Mouse (Mus musculus): Measurements from ENCODE around the gene Upk3b.

The Upk3b gene

GRCm38 (mm10) chr5:136038258-136039214, at the start of gene Upk3b:
Upk3b (plus strand) TSS chr5:136038496.
- DNase-seq, result no peak

DNA sequence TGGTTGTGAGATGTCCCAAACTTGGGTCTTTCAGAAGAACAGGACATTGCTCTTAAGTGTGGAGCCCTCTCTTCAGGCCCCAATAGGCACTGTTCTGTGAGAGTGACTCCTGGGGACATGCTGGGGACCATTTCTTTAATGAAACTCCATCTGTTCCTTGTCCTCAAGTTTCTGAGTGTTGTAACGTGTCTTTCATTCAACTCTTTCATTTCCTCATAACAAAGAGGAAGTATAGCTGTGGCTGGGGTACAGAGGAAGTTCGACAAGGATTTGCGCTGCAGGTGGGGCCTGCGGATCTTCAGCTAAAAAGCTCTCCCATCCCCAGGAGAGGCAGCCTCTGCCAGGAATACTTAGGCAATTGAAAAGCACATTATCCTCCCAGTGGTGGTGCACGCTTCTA, 47.7 kb upstream of the Upk3b start:
- peak; percentile 58 to 63 for DNase-seq

- no peak for DNase-seq
Observed at GRCm38 (mm10) chr5:135993381-135993965, 44.8 kb upstream of the Upk3b start.

- peak in 1 of 2 experiments; percentile 10 for DNase-seq
Observed at GRCm38 (mm10) chr5:135994335-135994724, 44.0 kb upstream of the Upk3b start.

DNA sequence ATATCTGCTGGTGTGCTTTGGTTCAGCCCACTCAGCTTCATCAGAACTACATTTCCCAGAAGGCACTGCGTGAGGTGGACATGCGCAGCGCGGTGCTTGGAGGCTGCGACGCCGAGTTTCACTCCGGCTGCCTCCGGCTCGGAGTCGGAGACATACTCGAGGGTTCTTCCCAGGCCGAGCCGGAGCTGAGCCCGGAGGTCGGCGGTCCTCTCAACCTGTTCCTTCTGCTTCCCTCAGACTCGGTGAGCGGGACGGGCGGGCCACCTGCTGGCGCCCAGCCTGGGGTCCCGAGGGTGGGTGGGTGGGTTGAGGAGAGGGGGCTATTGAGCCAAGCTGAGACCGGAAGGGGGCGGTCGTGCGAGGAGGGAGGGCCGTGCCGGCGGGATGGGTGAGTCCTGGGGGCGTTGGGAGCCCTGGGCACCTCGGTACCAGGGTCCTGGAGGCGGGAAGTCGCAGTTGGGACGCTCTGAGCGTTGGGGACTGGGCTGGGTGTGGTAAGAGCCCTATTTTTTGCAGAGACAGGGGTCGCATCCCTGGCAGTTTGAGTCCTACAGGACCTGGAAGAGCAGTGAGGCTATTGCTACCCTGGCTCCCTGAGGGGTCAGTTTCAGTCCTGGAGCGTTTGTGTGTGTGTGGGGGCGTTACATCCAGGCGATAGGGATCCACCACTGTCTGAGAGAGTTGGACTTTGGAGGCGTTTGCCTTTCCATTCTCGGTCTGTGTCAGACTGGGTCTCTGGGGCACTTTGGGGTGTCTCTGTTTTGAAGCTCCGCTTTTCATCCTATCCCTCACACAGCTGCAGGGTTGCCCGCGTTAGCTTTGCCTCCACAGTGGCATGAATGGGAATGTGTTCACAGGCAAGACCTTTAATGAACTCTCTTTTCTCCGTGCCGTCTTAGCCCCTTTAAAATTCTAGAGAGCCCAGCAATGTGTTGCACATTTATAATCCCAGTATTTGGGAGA, 43.3 kb upstream of the Upk3b start, which contains the start of gene Dtx2:
TSS of gene Dtx2 (plus strand) at position 76 of the 963 bp plus-strand sequence.
- peak; percentile 91 to 92 for DNase-seq

- no peak for DNase-seq
Observed at GRCm38 (mm10) chr5:135996162-135996561, 42.1 kb upstream of the Upk3b start.

DNA sequence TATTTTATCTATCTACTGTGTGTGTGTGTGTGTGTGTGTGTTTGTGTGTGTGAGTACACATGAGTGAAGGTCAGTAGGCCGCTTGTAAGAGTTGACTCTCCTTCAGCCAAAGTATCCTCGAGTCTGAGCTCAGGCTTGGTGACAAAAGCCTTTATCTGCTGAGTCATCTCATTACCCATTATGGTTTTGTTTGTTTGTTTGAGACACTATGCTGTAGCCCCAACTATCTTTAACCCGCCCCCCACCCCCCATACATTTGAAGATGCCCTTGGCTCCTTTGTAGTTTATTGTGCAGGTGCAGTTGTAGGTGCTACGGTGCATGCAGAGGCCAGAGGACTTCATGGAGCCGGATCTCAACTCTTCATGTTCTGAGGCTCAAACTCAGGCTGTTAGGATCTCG, 37.1 kb upstream of the Upk3b start:
- no peak for DNase-seq

GRCm38 (mm10) chr5:136002325-136002724, 36.0 kb upstream of the Upk3b start:
- DNase-seq, result no peak

DNA sequence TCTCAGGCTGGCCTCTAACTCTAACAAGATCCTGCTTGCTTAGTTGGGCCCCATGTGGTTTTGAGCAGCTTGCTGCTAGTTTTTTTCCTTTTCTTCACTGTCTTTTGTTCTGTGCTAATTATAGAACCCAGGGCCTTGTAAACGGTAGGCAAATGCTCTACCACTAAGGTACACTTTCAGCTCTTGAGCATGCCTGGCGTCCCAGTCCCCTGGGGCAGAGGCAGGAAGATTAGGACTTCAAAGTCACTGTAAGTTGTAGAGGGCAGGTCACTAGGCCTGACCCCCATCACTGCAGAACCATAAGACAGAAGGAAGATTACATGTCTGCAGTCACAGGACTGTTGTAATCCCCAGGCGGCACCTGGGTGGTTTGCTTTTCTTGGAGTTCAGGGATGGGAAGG, 35.5 kb upstream of the Upk3b start:
- DNase-seq, result no peak

DNA sequence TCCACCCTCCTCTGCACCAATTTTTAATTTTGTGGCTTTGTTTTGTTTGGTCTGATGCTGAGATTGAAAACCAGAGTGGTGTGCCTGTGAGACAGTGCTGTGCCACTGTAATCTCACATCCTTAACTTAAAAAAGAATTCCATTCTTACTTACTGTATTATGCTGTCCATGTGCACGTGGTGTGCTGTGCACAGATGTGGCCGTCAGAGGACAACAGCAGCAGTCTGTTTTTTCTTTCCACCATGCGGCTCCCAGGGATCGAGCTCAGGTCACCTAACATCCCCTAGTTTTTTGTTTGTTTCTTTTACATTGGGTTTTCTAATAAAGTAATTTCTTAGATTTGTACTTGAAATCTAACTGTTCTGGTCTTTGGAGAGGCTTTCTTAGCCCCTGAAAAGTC, 33.8 kb upstream of the Upk3b start:
- no peak for DNase-seq

GRCm38 (mm10) chr5:136007745-136008144, 30.6 kb upstream of the Upk3b start:
- DNase-seq, result no peak

- no peak for DNase-seq
Observed at GRCm38 (mm10) chr5:136014877-136015276, 23.4 kb upstream of the Upk3b start.

- no peak for DNase-seq
Observed at GRCm38 (mm10) chr5:136015586-136015985, 22.7 kb upstream of the Upk3b start.

DNA sequence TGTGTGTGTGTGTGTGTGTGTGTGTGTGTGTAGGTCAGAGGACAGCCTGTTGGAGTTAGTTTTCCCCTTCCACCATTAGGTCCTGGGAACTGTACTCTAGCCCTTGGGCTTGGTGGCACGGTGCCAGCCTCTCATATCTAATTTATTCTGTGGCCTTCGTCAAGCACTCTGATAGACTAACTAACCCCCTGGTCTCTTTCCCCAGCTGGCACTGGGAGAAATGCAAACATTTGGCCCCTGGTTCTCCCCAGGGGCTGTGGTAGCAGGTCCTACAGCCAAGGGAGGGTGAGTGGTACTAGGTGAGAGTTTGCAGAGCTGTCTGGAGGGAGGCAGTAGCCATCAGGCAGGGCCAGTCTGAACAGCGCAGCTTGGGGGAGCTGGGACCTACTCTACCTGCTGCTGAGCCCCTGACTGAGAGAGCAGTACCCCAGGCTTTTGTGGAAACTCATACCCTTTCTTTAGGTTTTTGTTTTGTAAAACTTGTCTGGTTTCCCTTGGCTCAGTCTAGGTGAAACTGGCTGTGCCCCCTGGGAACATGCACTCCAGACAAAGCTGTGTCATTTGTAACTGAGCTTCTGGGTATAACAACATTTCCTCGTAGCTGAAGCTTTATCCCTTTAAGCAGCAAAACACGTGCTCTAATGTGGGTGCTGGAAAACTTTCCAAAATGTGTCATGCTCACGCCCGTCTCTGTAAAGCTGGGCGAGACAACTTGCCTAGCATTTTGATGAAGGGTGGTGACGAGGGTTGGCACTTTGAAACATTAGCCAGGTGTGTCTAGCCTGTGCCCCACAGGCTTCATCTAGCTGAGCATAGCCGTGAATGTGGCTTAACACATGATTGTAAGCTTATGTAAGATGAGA, 22.1 kb upstream of the Upk3b start:
- no peak for DNase-seq

DNA sequence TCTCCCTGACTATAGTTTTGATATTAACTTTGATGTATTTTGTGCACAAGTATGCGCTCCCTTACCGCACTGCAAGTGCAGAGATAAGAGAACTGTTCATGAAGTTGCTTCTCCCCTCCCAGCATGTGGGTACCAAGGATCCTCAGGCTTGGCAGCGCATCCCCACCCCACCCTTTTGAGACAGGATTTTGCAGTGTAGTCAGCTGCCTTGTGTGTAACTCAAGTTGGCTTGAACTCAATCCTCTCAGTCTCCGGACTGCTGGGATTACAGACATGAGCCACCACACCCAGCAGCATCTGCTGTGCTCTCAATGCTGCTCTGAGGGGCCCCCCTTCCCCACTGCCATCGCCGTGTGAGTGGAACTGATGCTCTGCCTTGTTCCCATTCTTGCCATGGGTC, 21.0 kb upstream of the Upk3b start:
- no peak for DNase-seq

DNA sequence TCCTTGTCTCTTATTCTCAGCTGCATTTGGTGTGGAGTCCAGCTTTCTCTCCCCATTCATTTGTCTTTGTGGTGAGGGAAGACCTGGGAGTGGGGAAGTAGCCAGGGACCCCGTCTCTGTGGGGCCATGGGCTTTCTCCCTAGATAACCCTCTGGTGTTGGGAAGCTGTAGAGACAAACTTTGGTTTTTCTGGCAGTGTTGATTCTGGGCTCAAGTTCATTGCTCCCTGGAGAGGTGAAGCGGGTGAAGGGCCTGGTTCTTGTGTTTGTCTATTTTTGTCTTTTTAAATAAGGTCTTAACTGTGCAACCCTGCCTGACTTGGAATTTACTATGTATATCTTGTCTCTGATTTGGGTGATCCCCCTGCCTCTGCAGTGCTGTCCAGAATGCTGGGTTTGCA, 19.6 kb upstream of the Upk3b start:
- DNase-seq, result no peak

DNA sequence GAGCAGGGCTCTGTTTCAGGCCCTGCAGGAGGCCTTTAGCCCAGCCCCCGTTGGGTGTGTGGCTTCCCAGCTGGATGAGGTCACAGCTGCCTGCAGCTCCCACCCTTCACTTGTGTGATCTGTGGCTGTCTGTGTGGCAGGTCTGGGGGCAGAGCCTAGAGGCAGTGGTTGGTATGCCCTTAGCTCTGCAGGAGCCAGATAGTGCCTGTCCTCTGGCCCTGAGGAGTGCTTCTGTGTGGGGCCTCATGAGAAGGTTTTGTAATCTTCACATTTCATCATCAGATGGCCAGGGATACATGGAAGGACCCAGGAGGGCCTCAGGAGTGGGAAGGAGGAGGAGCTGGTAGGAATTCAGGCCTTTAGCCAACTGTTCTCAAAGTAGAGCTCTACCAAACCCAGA, 18.4 kb upstream of the Upk3b start:
- no peak for DNase-seq

DNA sequence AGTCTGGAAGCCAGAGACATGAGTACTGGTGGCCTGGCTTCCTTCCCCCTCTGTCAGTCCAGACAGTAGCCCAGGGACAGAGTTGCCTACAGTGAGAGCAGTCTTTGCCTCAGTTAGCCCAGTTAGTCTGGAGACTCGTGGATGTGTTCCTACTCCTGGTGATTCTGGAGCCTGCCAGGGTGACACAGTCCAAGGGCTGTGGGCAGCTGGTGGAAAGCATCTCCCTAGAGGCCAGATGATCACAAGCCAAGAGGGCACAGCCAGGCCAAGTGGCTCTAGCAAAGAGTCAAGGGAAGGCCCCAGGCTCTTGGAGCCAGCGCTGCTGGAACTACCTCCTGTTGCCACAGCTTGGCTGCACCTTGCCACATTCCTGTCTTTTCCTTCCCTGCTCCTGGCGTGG, 12.6 kb upstream of the Upk3b start:
- DNase-seq, result no peak

GRCm38 (mm10) chr5:136026859-136027258, 11.4 kb upstream of the Upk3b start:
- no peak for DNase-seq

DNA sequence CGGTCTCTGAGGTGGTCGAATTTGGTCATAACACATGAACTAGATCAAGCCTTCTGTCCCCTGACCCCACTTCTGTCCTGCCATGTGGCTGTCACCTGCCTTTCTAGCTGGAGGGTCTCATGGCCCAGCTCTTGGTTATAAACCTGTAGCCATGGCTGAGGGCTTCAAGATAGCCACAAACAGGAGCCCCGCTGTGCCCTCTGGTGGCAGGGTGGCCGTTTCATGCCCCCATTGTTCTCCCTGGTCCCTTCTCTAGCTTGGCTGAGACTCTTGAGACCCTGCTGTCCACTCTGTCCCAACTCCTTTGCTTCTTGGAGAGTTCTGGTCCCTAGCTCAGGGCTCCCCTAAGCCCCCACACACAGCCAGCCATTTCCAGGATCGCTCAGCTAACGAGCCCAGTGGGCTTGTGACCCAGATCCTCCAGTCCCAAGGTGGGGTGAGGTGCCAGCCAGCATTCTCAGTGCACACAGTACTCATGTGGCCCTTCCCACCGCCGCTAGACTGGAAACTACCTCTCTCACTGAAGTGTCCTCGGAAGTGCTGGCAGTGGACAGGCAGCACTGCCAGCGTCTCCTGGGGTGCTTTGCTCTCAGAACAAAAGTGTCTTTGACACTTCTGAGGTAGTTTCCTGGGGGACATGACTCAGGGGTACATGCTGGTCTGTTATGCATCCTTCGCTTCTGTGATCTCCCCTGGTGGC, 10.5 kb upstream of the Upk3b start:
- DNase-seq, result peak in 1 of 2 experiments; percentile 21

DNA sequence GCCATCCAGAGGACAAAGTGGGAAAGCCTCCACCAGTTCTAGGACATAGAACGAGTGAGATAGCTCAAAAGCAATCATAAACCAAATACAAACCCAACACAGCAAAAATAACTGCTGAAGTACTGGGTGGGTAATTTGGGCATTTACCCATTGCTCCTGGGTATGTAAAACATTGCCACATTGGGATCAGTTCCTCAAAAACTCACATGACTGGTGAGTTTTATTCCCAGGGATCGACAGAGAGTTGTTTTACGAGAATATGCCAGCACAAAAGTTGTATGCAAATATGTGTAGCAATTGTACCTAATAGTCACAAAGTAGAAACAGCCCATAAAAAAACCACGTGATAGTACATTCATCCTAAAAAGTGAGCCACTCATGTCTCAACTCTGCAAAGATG, 3.4 kb upstream of the Upk3b start:
- no peak for DNase-seq

Data from B cell, adult 2 months (primary cell).